Mouse (Mus musculus) ovary, postnatal 36 days (tissue): ENCODE data around the gene Adam26a.
"Not testable (repeated sequence)": the region's sequence is repeated elsewhere in the genome, so short reads cannot be mapped to it uniquely, and the experiment has no call there.

Experiments
- DNase-seq: peaks from one replicate; pipeline ENCODE4 v3.0.0; 2022; ENCODE audit warnings: low spot score, mixed read lengths

The Adam26a gene

GRCm38 (mm10) chr8:43576607-43577006, at the start of gene Adam26a:
TSS of gene Adam26a (minus strand) at chr8:43576707.
- not testable (repeated sequence) for DNase-seq

GRCm38 (mm10) chr8:43616046-43616445, 39.5 kb upstream of the Adam26a start:
- no peak for DNase-seq

GRCm38 (mm10) chr8:43603657-43604056, 27.1 kb upstream of the Adam26a start:
- not testable (repeated sequence) for DNase-seq

DNA sequence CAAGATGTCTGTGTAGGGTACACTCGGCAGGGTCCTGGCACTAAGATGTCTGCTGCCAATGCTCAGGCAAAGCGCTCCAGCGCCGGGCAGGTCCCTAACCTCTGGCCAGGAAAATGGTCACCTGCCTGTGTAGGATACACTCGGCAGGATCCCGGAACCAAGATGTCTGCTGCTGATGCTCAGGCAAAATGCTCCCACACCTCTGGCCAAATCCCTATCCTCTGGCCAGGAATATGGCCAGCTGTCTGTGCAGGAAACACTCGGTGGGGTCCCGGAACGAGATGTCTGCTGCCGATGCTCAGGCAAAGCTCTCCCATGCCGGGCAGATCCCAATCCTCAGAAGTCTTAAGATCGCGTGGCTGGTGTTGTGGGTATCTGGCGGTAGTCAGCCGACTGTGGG, 26.7 kb upstream of the Adam26a start:
- not testable (repeated sequence) for DNase-seq

DNA sequence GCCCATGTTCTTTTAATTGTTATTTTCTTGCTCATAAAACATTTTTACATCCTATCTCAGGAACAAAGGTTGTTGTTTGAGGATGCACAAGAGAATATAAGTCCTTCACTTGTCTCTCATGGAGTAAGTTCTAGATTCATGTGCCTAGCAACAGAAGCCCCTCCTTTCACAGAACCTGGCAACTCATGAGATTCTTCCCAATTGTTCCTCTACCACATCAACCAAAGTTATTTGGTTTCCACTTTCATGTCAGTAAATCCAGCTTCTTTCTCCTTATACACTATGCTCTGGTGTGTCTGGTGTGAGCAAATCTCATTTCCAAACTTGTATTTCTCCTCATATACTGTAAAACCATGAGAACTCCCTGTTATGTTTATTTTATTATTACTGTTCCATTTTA, 48.5 kb downstream of the Adam26a start, which contains the start of gene Adam26b:
Gene Adam26b (minus strand): TSS at position 101 of the 400 bp plus-strand sequence.
- not testable (repeated sequence) for DNase-seq
